Mouse (Mus musculus) bone marrow, adult 2 months (tissue): ENCODE measurements around the gene Pdss2.

ENCODE experiments used
- CTCF ChIP-seq: fragments of 200-500 bp; IDR thresholded peaks from 2 replicates; pipeline ENCODE4 v1.5.1; 2011; ENCODE audit warnings: low read length, control low read depth; ENCODE audit not compliant: control insufficient read depth, insufficient read depth
- POLR2A ChIP-seq: fragments of 200-500 bp; IDR thresholded peaks from 2 replicates; pipeline ENCODE4 v1.6.1; 2011; ENCODE audit warnings: low read depth, mild to moderate bottlenecking, control low read depth, low read length, borderline replicate concordance; ENCODE audit not compliant: control insufficient read depth

GRCm38 (mm10) chr10:43276116-43276659 lies 54.9 kb downstream of the Pdss2 start:
- no peak for TF ChIP-seq CTCF
- no peak for TF ChIP-seq POLR2A
